Mouse (Mus musculus) T-helper 17 cell (primary cell): ENCODE measurements around the gene Hoxc4.

ENCODE experiments used
- in situ Hi-C, 2 experiments: fragments of 300-600 bp; cut with MboI, MseI; formaldehyde crosslinking; loops; 1 replicate in 1 of 2; 2 replicates in 1 of 2; pipeline ENCODE4 v1.15.1; 2025; ENCODE audit warnings: high pct_unique_total_duplicates in 2 of 2

Hoxc4 gene

GRCm38 (mm10) chr15:103010847-103011555, 7.7 kb upstream of the Hoxc4 start:
- in situ Hi-C loops, result no loop called here

DNA sequence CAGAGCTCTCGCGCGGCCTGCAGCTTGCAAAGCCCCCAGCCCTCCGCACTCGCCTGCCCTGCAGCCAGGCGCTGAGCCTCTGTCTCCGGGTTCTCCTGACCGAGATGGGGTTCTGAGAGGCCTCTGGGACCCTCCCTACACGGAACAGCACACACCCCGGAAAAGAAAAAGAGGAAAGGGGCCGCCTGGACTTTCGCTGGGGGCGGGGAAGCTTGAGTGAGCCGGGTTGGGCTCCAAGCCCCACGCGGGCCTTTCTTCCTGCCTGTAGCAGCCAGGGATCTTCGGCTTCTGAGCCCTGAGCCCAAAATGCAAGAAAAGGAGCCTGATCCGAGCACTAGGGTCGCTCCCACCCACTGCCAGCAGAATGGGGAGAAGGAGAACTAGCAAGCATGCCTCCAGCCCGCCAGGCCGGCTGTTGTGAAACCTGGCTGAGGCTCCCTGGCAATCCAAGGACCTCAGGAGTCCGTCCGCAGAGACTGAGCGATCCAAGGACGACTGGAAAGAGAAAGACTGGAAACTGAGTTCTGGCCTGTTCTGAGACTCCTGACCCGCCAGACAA, 6.7 kb upstream of the Hoxc4 start:
- in situ Hi-C loops, result no loop called here

DNA sequence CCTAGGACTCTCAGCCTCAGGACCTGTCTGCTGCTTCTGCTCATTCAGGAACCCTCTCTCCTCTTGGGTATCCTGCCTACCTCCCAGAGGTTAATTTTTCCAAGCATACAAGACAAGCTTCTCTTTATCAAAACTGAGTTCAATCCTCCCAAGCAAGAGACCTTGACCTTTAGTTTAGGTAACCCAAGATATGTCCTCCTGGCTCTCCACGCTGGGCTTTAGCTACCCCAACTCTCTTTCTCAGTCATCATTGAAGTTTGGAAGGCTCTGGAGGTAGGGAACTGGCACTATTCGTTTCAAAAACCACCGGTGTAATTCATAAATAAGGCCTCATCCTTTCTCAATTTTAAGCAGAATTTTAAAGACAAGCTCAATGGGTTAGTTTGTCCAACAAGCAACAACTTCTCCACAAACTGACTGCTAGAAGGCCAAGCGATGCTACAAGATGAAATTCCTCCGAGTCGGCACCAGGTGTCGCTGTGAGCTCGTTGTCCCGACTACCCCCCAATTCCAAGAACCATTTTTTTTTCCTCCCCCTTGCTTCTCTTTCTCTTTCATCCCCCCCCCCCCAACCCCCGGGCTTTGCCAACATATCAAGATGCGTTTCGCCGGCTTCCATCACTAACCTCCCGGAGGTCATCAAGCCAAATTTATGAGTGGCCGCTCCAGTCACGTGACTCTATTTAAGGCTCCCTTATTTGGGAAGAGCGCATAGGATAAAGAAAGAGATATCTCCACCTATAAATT, 5.3 kb upstream of the Hoxc4 start:
- in situ Hi-C loops, result no loop called here

GRCm38 (mm10) chr15:103014166-103015008, 4.3 kb upstream of the Hoxc4 start:
- in situ Hi-C loops, result no loop called here

GRCm38 (mm10) chr15:103015009-103015399, 3.7 kb upstream of the Hoxc4 start:
- in situ Hi-C loops, result no loop called here

DNA sequence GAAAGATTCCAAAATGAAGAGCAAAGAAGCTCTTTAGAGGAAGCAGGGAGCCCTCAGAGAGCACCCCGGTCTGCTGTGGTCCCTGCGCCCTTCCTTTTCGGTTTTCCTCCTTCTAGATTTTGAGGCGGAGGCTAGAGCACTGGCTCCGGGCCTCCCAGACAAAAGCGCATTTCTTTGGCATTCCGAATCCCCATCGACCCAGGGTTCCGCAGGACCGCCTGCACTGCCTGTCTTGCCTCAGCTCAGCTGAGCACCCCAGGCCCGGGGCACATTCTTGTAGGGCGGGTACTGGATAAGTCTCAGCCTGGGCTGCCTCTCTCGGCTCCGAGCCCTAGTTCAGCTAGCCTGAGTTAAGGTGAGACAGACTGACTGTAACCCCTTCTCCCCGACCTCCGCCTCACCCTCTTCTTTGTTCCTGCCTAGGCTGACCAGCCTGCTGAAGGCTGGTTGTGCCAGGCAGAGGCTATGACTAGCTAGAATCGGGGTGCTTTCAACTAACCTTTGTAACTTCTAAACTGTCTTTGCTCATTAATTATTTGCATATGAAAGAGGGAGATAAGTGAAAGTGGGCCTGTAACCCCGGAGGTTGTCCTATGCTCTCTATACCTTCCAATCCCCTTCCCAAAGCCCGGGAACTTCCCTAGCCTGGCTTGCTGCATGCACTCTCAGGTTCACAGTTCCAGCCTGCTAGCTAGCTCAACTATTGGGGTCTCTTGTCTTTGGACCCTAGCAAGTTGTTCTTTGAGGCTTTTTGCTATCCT, 3.1 kb upstream of the Hoxc4 start:
- in situ Hi-C loops, result no loop called here

GRCm38 (mm10) chr15:103020899-103021418, 2.2 kb downstream of the Hoxc4 start:
- in situ Hi-C loops, result no loop called here

GRCm38 (mm10) chr15:103021544-103021943, 2.8 kb downstream of the Hoxc4 start:
- in situ Hi-C loops, result no loop called here

DNA sequence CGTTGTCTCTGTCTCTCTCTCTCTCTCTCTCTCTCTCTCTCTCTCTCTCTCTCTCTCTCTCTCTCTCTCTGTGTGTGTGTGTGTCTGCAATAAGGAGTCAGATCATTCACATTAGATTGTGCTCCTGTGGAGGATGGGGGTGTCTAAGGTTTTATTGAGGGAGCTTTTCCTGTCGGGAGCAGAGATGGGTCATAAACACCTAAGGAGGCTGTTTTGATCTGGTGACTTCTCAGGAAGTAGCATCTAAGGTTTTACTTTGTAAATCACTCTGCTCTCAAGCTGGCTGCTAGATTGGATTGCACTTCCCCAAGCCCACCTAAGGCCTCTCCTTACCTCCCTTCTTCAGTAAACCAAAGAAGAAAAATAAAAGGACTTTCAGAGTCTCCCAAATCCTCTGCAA, 5.4 kb downstream of the Hoxc4 start:
- in situ Hi-C loops, result no loop called here

DNA sequence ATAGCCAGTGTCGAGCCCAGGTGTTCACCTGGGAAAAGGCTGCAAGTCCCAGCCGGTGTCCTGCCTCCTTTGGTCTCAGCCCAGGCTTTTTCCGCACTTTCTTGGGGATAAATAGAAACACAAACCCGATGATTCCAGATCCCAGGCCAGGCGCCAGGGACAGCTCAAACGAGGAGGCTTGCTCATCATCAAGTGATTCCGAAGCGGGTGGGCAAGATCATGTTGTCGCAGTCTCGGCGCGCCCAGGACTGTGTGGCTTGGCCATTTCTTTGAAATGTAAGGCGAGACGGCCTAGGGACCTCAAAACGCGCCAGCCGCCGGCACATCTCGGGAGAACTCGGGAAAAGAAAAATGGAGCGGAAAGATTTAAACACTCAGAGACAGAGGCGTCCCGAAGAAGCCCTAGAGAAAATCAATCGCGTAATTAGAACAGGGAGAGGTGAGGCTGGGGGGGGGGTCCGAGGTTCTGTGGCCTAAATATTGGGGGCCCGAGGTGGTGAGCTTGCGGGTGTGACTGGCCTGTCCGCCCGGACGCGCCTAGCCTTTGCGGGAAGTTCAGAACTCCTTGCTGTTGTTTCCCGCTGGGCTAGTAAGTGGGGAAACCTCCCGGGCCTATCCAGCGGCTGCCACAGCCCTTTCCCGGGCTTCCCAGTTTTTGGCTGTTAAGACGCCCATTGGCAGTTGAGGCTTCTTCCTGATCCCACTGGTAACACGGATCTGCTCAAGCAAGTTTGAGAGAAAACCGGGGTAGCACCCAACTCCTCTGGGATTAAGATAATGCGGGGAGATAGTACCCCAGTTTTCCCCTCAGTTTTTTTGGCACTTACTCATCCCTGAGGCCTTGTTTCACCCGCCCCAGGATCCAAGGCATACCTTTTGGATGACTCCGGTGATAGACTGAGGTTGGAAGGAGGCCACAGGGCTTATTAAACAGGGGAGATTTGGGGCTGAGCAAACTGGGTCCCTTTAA, 8.8 kb downstream of the Hoxc4 start:
- in situ Hi-C loops, result no loop called here

DNA sequence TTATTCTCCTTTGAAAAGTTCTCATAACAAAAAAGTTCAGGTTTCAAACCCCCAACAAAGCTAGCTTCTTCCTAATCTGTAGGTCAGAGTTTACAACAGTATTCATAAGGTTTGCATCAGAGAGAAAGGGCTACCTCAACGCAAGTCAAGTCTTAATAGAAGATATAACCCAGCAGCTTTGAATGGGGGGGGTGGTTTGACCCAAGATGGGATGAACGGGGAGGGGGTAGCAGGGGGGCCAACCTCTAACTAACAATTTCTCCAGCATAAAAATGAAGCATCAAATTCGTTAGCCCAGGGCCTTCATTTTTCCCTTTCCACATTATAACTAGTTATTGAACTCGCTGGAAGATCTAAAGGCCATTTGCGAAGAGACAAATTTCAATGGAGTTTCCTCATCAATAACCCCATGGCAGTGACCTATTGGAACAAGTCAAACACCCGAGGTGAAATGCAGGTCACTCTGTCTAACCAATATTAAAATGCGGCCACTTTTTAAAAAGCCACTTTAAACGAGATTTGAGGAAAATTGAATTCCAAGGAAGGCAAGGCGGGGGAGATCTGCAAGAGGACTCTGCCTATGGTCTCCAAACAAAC, 10.3 kb downstream of the Hoxc4 start:
- in situ Hi-C loops, result no loop called here

GRCm38 (mm10) chr15:103030142-103030541, 11.4 kb downstream of the Hoxc4 start:
- in situ Hi-C loops, result no loop called here

DNA sequence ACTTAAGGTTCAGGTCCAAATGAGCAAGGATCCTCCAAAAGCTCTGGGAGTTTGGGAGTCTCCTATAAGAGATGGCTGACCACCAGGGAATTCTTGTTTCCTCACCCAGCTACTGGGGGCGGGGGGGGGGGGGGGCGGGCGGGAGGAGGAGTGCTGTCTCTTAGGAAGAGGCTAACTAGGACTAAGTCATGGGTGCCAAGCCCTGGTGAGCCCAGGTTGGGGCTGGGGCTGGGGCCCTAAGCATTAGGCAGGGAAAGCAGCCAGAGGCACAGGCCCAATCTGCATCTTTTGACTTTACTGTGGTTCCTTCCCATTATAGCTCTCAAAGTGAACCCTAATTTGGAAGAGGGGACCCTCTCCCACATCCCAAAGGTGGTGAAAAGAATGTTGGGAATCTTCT, 13.4 kb downstream of the Hoxc4 start:
- in situ Hi-C loops, result no loop called here

GRCm38 (mm10) chr15:103032646-103033575, 14.2 kb downstream of the Hoxc4 start:
- in situ Hi-C loops, result no loop called here

GRCm38 (mm10) chr15:103034043-103034806, 15.5 kb downstream of the Hoxc4 start:
- in situ Hi-C loops, result no loop called here

GRCm38 (mm10) chr15:103034807-103035547, 16.2 kb downstream of the Hoxc4 start:
- in situ Hi-C loops, result no loop called here

DNA sequence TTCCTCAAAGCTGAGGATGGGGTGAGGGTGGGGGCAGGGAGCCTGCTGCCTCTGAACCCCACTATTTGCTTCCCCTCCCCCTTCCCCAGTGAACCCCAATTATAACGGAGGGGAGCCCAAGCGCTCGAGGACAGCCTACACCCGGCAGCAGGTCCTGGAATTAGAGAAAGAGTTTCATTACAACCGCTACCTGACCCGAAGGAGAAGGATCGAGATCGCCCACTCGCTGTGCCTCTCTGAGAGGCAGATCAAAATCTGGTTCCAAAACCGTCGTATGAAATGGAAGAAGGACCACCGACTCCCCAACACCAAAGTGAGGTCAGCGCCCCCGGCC, 16.8 kb downstream of the Hoxc4 start:
- in situ Hi-C loops, result no loop called here
